Mouse (Mus musculus) hindlimb bud, embryonic 11.5 days (tissue): ENCODE data around the gene Prss30.
"Not testable (repeated sequence)": the region's sequence is repeated elsewhere in the genome, so short reads cannot be mapped to it uniquely, and the experiment has no call there.

ENCODE experiments used
- DNase-seq: peaks from one replicate; pipeline ENCODE4 v3.0.0-alpha.2; 2012; ENCODE audit warnings: low read depth, low spot score; ENCODE audit errors: extremely low spot score

The Prss30 gene

DNA sequence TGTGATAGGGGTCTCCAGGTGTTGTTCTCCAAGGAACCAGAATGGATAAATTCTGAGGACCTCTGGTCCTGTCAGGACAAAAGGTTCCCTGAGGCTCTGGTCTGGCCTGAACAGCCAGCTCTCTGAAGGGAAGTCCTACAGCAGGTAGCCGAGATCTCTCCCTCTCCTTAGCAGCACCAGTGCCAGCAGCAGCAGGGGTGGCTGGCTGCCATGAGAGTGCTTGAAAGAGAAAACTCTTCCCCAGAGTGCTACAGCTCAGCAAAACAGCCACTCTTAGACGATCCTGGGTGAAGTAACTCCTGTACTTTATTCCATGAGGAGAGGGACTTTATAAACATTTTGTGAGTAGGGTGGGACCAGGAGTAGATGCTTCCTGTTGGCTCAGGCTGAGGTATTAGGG lies 9.4 kb upstream of the Prss30 start:
- DNase-seq = no peak

DNA sequence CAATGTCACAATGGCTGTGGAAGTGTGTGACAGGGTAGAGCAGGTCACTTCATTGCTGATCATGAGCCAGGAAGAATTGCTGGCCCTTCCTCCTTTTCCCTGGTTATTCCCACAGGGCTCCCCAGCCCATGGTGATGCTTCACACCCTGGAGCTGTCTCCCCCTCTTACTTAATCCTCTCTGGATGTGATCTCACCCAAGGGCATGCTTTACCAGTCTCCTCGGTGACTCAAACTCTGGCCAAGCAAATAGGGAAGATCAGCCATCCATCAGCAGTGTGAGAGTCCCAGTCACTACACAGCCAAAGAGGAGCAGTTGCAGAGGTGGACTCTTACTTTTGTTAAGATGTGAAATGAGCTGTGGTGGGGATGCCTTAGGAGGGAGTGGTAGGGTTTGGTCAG lies 4.6 kb upstream of the Prss30 start:
- no peak for DNase-seq

DNA sequence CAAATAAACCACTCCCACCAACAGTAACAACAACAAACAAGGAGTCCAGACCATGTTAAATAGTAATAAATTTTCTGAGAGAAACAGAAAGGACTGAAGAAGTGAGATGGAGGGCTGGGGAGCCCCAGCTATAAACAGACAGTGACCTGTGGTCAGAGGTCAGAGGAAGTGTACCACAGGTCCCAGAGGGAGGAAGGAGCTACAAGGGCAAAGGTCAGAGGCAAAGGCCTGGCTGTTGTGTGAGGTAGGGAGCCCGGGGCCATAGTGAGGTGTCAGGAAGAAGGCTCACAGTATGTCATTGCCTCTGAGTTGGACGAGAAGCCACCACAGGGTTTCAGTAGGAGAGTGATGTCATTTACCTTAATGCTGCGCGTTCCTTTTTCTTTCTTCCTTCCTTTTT lies 2.5 kb upstream of the Prss30 start:
- DNase-seq = no peak

DNA sequence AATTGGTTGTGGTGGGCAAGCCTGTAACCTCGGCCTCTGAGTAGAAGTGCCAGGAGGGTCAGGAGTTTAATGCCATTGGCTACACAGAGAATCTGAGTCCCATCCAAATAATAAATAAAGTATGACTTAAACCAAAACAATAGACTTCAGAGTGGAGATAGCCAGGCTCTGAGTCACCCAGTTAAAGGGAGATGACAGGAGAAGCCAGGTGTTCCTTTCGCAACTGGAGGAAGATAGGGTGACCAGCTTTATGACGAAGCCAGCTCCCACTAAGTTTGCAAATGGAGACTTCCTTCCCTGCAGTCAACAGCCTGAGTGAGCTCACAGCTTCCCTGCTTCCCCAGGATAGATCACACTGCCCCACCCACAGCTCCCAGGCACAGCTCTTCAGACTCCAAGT lies 895 bp downstream of the Prss30 start:
- DNase-seq = no peak

- no peak for DNase-seq
These were observed 3.7 kb downstream of the Prss30 start for GRCm38 (mm10) chr17:23976665-23977064.

DNA sequence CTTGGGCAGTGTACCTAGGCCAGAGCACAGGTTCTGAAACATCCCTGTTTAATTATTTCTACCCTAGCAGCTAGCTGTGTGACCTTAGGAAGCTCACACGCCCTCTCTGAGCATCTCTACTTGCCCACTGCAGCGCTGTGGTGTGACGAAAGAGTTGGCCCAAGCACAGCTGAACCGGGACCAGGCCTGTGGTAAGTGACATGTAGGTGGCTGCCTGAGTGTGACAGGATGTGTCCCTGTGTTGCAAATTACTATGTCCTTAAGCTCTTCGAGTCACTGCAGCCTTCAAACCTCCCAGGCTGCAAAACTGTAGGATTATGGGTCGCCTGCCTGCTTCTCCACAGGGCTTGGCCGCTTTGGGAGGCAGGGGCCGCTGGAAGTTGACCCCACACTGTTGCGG lies 9.1 kb downstream of the Prss30 start:
- DNase-seq = no peak

GRCm38 (mm10) chr17:23969231-23969630 lies 11.1 kb downstream of the Prss30 start:
- peak; percentile 39 for DNase-seq

DNA sequence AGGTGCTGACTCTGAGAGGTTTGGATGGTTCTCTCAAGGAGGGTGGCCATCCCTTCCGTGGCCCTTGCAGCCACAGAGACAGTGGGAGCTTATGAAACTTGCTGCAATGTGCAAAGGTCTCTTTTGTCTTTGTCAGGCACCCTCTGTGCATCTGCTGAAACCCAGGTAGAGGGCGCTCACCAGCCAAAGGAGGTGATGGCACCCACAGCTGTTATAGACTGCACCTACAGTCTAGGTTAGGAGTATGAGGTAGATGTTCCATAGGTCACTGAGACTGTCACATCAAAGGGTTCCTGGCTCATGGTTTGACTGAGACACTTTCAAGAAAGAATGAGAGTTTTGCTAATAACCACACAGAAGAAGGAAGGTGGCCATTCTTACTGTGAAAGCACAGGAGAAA lies 11.6 kb downstream of the Prss30 start:
- DNase-seq = no peak

DNA sequence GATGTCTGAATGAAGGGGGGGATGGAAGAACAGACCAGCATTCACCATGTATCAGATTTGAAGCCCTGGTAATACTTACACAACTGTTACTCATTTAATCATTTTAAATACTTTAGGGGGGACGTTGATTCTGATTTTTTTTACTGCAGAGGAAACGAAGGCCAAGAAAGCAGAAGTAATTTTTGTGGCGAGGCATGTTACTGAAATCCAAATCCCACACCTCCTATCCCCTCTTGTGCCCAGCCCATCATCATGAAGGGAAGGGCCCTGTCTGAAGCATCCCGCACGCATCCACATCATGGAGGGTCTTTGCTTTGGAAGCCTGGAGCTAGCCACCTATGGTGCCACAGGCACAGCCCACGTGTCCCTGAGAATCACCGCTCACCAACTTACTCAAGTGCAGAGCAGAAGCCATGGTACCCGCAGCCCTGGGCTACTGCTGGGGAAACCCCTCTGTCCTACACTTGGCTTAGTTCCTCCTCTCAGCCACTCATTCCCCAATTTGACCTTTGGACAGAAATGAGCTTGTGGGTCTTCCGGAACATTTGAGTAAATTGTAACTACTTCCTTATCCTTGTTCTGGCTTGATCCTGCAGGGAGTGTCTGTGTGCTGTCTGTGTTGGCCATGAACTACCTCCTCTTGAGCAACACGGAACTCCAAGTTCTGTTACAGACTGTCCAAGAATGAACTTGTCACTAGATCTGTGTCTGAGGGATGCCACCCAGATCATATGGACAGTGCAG lies 13.5 kb downstream of the Prss30 start:
- DNase-seq = no peak

DNA sequence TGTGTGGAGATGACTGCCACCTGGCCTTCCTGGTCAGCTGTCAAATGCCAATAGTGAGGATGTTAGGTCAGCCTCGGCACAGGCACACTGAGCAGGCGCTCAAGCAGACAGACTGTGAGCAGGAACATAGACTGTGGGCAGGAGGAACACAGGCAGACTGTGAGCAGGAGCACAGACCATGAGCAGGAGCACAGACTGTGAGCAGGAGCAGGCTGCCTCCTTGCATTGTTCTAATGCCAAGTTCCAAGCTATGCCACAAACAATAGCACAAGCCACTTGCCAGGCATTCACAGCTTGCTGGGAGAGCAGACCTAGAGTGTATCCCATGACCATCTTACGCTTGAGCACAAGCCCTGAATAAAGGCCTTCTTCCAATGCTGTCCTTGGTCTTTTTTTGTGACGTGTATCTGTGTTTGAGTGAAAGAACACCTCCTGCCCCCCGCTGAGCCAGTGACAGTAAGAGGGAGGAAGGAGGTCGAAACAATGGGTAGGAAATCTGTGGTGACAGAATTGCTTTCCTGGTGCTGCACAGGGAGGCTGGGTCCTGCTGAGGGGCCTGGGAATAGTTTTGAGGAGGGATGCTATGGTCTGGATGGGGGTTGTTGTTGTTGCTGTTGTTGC lies 14.5 kb downstream of the Prss30 start:
- DNase-seq = no peak

GRCm38 (mm10) chr17:23961573-23962122 lies 18.7 kb downstream of the Prss30 start:
- DNase-seq = no peak

GRCm38 (mm10) chr17:23960084-23960738 lies 20.2 kb downstream of the Prss30 start:
- peak; percentile 96 for DNase-seq

DNA sequence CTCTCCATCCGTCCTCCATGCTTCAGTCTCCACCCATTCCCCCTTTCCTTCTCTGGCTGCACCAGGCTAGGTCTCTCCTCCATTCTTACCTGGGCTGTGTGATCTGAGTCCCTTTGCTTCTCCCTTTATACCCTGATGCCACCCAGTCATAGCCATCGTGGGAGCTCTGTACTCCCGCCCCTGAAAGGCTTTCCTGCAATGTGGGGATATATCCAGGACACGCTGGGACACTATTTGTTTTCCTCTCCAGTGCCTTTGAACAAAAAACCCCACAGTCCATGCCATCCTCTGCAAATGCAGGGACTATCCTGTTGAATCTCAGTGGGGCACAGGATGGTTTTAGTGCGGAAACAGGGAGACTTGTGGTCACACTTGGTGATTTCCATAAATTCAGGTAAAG lies 25.2 kb downstream of the Prss30 start, which contains the start of gene Sbpl:
Sbpl (minus strand) TSS at position 101 of the 400 bp plus-strand sequence.
- no peak for DNase-seq

- DNase-seq = not testable (repeated sequence)
These were observed 29.5 kb downstream of the Prss30 start for GRCm38 (mm10) chr17:23950828-23951227.

DNA sequence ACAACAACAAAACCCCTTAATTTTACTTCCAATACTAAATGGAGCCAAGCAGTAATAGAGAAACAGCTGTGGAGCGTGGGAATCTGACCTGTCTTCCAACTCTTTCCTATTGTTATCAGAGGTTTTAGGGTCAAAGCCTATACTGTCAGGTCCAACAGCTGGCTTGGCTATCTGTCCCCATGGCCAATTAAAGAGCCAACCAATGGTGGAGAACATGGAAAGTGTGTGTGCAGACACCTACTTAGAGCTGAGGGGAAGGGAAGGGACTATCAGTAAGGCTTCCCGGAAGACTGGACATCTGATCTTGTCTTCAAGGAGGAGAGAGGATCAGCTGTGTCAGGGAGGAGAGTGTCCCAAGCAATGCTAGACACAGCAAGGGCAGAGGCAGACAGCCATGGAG lies 31.3 kb downstream of the Prss30 start:
- no peak for DNase-seq

- not testable (repeated sequence) for DNase-seq
These were observed 32.9 kb downstream of the Prss30 start for GRCm38 (mm10) chr17:23947486-23947885.

- DNase-seq = no peak
These were observed 39.0 kb downstream of the Prss30 start, which contains the start of gene Sbp for GRCm38 (mm10) chr17:23941372-23941771. Gene Sbp (plus strand): TSS chr17:23941672.

- DNase-seq = no peak
These were observed 49.2 kb downstream of the Prss30 start for GRCm38 (mm10) chr17:23931157-23931556.

DNA sequence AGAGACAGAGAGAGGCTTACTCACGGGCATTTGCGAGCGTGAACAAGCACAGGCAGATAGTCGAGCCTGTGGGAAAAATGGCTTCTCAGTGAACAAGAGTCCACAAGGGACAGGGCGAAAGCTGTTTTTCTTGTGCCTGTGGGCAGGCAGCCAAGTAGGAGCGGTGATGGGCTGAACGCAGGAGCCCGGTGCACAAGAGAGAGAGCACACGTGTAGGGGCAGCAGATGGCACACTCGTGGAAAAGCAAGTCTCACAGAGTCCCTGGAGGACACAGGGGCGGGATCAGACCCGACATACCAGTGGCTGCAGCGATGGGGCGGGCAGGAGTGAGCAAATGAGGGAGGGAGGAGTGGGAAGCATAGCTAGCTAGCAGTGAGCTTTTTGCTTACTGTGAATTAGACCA lies 55.3 kb downstream of the Prss30 start:
- no peak for DNase-seq

DNA sequence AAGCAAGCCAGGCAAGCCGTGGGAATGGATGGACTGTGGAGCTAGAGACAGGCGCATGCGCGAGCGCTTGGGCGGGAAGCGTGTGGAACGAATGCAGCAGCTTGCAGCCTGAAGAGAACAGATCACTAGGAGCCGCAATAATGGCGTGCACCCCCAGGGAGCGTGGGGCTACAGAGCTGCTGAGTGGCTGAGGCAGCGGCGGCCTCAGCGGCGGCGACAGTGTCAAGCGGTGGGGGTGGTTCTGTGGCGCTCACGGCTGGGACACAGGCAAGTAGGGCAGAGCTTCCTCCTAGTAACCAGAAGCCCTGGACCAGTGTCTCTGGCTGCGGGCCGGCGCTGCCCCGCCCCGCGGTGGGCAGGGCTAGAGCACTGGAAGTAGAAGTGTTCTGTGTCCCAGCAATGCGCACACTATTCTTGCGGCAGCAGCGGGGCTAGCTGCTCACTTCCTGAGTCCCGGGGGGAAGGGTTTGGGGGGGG lies 55.8 kb downstream of the Prss30 start:
- peak; percentile 47 for DNase-seq
